Mouse (Mus musculus): ENCODE measurements around the gene Sh3pxd2a. TPM values are rescaled to one million over a fixed set of nuclear protein-coding genes. Genes with fewer than 3 reads are reported as not detected.

Sh3pxd2a gene
- polyA plus RNA-seq, 1 experiment: 15.0 TPM

DNA sequence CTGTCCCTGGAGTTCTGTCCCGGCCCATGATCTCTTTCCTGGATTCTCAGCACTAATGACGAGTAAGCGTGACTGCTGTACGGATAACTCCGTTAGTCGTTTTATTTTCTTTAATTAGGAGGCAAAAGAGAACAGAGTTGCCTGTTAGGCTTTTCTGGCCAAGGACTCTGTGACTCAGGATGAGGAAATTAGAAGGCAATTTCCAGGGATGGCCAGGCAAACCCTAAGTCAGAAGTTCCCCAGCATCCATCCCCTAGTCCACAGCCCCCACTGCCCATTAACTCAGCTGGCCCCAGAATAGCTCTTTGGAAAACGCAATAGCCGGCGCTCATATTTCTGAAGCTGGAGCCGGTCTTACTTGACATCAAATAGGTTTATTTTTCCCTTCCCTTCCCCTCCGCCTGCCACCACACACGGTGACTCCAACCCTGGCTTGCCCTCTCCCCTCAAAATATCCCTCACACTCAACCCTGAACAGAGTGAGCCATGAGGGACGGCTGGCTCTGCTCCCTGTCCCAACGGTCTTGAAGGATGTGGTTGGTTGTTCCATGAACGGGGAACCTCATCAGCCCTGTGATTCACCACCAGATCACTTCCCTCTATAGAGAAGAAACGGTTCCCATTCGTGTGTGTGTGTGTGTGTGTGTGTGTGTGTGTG, 5.6 kb downstream of the Sh3pxd2a start:
- DNase-seq (ENCODE audit: extremely low spot score in 1 of 2, low spot score in 1 of 2): no peak

DNA sequence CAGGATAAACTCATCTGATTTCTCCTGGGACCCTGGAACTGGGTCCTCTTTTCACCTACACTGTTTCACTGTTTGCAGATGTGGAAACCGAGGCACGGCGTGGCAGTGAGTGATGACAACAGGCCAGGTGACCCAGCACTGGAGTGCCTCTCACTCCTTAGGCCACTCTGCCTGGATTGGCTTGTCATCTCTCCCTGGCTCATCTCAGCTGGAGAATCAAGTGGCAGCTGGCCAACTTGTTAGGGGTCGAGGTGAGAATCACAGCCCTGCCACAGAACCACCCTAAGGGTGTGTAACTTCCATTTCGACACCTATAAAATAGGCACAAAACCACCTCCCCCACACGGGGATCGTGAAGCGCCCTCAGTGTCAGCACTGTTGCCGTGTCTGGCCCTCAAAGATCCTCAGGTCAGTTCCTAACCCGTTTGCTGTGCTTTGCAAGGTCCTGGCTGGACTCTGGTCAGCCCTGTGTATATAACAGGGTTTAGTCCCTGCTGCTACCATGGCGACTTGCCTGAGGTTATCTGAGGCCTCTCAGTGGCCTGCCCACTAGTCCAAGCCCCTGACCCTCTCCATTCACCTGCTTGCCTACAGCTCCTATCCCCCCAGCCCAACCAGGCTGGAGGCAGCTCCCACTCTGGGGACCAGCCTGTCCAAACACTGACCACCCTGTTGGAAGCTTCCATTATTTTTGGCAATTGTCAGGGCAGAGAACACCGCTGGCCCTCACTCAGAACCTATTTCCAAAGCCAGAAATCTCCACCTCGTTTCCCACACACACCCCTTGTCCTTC, 6.3 kb downstream of the Sh3pxd2a start:
- no peak for DNase-seq (ENCODE audit: extremely low spot score in 1 of 2, low spot score in 1 of 2)

DNA sequence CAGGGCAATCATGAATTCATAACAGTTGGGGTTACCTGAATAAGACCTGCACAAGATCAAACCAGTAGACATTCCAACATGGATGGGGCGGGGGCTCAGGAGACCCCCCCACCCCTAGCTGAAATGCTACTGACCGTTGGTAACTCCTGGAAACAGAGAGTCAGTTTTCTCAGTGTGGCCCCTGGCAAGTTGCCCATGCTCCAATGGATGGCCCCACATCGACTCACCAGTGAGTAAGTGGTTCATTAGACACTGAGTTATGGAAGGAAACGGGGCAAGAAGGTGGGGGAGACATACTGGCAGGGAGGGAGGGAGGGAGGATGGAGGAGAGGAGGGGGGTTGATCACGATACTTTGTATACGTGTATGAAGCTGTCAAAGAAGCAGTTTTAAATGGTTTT, 8.2 kb downstream of the Sh3pxd2a start:
- DNase-seq (ENCODE audit: extremely low spot score in 1 of 2, low spot score in 1 of 2): no peak

DNA sequence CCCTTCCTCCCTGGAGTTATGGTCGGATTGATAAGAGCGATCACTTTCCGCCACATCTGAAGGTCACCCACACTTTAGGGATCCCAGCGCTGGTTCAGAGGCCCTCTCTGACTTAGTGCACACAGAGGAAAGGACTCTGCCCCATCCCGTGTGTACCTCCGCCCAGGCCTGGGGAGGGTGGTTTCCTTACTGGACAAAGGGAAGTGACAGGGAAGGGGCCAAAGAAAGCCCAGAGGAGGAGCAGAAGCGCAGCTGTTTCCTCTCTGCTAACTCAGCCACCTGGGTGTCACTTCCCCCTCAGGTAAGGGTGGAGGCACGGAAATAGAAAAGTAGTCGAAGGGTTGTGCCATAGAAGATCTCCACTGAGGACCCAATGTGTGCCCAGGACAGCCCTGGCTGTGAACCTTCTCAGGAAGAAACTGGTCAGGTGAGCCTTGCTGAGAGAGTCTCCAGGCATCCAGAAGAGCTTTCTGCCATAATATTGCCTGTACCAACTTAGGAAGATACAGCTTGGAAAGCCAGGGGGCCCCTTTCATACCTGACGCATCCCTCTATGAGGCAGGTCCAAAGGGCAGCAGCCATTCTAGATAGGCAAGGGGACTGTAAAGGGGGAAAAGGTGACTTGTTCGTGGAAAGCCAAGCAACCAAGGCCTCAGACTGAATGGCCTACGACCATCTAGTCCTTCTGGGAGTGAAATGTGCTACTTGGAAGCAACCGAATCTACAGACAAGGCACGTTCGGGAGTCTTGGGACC, 9.0 kb downstream of the Sh3pxd2a start:
- DNase-seq (ENCODE audit: extremely low spot score in 1 of 2, low spot score in 1 of 2): no peak

DNA sequence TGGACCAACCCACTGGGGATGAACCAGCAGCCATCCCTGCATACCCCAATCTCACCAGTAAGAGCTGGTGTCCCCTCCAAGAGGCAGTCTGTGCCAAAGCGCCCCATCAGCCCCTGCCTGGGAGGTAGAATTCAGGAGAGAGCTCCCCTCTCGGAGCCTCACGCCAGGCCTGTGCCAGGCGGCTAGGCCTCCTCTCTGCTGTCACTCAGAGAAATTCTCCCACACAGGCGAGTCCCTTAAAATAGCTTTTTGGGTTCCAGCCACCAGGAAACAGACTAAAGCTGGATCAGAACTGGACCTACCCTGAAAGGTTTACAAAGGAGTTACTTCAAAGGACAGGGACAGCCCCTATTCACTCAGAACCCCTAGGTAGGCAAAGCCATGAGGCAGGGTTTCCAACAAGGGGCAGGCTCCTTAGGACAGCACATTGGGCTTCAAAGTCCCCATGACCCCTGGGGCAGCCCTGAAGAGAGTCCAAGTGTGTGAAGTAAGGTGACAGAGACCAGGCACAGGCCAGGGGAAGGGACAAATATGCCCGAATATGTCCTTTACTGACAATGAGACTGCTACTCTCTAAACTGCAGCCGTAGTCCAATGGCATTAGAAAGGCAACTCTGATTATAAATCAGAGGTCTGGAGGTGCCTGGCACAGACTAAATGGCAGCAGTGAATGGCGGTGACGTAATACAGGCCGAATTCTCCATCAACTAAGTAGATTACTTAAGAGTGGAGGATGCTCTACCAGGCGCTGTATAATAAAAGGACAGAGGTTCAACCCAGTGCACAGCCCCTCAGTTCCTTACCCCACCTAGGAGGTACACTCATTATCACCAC, 9.8 kb downstream of the Sh3pxd2a start:
- peak in 1 of 2 experiments; percentile 59 for DNase-seq (ENCODE audit: extremely low spot score in 1 of 2, low spot score in 1 of 2)

DNA sequence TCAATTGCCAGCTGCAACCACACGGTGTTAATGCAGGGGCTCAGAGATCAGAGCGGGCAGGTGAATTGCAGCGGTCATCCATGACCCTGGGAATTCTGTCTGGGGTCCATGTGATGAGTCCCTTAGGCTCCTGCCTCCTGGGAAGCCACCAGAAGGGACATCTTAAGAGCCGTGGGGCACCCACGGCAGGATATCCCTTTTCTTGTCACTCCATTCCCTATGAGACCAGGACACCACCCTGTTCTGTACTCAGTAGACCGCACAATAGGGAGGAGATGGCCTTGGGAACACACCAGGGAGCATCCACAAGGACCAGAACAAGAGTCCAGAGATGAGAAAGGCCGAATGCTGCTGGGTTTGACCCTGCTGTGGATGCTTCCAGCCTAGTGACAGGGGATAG, 10.8 kb downstream of the Sh3pxd2a start:
- DNase-seq (ENCODE audit: extremely low spot score in 1 of 2, low spot score in 1 of 2): no peak

DNA sequence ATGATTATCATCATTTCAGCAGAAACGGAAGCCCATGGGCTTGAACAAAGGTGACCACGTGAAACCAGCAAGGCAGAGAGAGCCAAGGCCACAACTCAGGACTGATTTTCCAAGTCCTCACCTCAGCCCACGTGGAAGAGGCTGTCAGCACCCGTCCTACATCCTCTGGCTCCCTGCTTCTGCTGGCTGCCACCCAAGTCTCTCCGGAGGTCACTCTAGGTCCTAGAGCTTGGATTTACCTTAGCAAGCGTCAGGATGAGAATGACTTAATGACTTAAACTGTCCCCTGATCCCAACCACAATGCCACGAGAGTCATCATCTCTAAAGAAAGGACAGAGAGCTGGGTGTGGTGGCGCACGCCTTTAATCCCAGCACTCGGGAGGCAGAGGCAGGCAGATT, 11.5 kb downstream of the Sh3pxd2a start:
- no peak for DNase-seq (ENCODE audit: extremely low spot score in 1 of 2, low spot score in 1 of 2)

DNA sequence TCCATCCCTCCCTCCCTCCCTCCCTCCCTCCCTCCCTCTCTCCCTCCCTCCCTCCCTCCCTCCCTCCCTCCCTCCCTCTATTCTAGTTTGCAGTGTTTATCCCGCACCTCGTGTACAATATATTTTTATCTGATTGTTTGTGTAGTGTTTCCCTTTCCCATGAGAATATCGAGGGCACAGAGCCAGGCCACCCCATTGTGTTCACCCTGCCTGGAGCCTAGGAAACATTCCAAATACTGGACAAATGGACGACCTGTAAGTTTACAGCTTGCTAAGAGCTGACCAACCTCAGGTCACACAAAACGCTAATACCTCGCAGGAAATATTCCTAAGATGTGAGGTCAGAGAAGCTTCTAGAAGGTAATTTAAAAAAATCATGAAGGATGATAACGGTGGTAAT, 12.0 kb downstream of the Sh3pxd2a start:
- DNase-seq (ENCODE audit: extremely low spot score in 1 of 2, low spot score in 1 of 2): no peak

DNA sequence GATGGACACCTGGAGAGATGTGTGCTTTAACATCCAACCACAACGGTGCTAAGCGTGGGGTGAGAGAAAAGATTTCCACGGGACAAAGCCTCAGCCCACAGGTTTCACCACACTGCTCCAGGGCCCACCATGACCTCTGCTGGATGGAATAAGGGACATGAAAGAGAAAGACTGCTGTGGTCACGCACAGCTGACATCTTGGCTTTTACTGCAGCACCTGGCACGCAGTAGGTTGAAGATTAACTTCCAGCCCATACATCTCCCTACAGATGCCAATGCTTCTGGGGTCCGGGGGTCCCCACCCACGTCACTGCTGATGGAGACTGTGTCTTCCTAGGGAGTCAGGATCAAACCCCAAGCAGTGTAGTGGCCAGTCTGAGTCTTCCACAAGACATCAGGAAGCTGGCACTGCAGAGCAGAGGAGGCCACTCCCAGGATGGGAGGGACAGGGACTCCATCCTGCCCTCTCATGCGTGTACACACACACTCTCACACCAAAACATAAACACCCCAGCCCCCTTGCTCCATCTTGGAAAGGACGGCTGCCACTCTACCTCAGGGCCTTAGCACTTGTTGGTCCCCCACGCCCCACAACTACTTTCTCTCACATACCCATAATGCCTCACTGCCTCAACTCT, 12.6 kb downstream of the Sh3pxd2a start:
- no peak for DNase-seq (ENCODE audit: extremely low spot score in 1 of 2, low spot score in 1 of 2)

DNA sequence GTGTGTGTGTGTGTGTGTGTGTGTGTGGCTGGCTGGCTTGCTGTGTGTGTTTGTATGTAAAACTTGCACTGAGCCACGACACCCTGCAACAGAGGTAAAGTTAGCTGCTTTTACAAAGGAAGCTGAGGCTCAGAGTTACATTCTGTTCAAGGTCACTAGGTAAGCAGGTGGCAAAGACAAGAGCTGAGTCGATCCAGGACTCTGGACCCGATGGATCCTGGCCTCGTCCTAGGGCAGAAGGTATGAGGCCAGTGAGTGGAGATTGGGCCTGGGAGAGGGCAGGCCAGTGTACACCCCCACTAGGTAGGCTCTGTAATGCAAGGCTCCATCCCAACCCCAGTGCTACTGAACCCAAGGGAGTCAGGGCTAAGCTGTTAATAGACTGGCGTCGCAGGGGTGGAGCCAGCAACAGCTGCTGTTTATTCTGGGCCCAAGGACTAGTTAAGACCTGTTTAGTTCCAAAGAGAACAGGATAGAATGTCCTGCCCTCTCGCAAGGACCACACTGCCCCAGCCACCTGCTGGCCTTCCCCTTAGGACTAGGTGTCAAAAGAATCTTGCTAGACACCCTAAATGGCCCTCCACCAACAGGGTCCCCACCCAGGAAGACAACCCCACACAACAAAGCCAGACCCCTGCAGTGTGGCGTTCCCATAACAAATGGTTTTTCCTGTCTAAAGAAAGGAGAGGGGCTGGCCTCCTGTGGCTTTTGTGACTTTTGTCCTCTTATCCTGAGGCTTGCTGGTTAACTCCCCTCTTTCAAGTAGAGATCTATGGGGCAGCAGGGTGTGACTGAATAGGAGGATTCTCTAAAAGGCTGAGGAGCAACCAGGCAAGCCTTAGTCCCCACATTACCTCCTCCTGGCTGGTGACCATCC, 13.7 kb downstream of the Sh3pxd2a start:
- DNase-seq (ENCODE audit: extremely low spot score in 1 of 2, low spot score in 1 of 2): no peak

DNA sequence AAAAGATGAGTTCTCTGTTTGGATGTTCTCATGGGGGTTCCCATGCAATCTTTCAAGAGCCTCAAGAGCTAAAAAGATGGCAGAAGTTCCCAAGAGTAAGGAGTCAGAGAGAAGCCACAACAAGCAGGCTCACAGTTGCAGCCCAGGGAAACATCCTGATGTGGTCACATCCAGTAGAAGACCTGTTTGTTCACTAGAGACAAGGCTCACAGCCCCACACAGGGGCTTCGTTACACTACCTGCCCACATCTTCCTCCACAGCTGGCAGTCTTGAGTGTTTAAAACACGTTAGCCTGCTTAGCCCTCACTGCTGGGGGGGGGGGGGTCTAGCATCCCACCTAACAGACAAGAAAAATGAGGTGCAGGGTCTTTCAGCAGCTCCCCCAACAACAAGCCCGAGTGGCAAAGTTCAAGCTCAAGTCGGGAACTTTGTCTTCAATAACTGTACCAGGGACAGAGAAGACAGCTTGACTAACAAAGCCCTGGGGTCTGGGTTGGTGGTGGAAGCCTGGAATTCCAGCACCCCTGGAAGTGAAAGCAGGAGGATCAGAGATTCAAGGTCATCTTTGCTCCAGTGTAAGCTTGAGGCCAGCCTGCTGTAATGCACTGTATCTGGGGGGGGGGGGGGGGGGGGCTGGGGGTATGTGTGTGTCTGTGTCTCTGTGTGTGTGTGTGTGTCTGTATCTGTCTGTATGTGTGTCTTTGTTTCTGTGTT, 14.5 kb downstream of the Sh3pxd2a start:
- DNase-seq (ENCODE audit: extremely low spot score in 1 of 2, low spot score in 1 of 2): no peak

DNA sequence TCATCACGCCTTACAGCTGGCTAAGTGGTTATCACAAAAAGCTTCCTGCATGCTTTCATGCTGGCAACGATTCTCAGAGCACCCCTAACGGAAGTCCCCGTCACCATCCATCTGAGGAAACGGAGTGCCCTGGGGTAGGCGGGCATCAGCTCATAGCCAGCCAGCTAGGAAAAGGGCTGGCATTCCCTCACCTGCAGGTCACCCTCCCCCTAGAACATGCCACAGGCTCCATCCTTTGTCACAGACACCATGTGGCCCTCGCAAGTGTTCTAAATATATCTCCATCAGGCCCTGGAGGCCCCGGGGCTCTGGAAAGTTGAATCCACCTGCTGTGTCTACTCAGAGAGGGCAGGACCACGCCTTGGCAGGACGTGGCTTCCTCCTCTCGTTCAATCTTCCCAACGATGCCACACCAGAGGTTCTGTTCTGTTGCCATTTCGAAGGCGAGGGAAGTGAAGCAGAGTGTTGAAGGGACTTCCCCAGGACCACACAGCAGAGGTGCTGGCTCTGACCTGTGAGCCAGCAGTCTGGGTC, 15.5 kb downstream of the Sh3pxd2a start:
- DNase-seq (ENCODE audit: extremely low spot score in 1 of 2, low spot score in 1 of 2): no peak

DNA sequence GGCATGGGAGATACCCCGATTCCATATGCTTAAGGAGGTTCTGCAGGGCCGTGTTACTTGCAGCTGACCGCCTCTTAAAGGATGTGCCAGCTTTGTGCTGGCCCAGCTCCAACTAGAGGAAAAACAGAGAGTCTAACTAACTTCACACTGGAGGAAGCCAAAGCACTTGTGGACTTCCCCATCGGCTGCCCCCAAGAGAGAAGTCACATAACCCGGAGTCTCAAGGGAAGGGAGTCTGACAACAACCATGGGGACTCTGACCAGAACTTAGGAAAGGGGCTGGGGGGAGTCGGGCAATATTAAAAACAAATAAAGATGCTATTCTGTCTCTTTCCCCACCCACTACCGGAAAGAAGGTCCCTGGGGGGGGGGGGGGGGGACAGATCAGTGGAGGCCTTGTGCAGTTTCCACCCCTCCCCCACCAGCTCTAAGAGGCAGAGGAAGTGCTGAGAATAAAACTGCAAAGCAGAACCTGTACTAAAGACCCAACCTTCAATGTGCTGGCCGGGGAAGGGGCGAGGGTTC, 17.3 kb downstream of the Sh3pxd2a start:
- DNase-seq (ENCODE audit: extremely low spot score in 1 of 2, low spot score in 1 of 2): peak; percentile 32 to 43

DNA sequence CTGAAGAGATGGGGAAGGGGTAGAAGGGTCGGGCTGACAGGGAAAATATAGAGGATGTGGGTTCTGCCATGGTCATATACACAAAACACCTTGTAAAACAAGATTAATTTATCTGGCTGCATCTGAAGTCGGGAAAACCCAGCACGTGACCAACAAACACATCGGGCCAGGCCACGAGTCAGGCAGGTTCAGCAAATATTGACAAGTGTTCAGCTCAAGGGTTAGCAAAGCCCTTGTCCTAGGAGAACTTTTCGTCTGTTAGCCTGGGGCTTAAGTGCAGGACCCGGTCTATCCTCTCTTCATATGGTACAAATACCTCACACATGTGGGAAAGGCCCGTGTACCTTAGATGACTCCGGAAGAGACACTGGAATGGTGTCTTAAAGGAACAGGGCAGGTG, 18.1 kb downstream of the Sh3pxd2a start:
- no peak for DNase-seq (ENCODE audit: extremely low spot score in 1 of 2, low spot score in 1 of 2)

DNA sequence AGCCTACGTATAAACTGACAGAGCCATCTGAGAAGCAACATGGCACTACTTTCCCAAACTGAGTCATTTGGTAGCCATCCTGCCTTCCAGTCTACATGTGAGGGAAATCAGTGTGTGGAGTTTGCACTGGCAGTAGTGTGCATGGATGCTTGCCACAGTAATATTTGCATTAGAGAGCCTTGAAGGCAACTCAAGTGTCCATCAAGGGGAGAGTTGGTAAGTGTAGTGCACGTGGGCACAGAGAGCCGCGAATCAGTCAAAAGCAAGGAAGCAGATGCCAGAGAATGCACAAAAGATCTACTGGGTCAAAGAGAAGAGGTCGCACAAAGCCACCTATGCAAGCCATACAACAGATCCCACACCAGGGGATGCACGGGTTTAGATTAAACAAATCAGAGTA, 18.5 kb downstream of the Sh3pxd2a start:
- DNase-seq (ENCODE audit: extremely low spot score in 1 of 2, low spot score in 1 of 2): no peak

DNA sequence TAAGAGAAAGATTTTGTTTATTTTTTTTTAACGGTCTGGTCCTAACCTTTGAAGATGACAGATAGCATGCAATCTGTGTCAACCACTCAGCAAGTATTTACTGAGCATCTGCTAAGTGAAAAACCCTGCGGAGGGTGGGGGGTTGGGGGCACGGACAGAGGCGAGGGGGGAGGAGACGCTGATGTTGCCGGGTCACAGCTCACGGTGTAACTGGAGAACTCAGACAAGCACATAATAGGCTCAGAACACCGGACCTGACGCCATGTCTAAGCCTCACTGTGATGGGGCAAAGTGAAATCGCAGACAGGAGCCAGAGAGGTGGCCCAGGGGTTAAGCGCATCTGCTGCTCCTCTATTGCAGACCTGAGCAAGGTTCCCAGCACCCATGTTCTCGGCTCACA, 19.7 kb downstream of the Sh3pxd2a start:
- no peak for DNase-seq (ENCODE audit: extremely low spot score in 1 of 2, low spot score in 1 of 2)

DNA sequence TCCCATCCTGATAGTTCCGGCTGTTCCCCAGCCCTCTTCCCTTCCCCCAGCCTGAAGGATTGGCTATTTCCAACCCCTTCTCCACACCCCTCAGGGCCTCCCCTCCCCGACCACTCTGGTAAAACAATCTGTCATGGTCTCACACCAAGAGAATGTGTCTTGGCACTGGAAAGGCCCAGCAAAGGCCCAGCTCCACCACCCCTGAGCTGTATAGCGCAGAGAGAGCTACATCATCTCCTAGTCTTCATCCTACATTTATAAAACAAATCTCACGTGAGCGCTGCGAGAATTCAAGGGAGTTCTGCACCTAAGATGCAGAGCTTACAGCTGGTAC, 21.9 kb downstream of the Sh3pxd2a start:
- no peak for DNase-seq (ENCODE audit: extremely low spot score in 1 of 2, low spot score in 1 of 2)

DNA sequence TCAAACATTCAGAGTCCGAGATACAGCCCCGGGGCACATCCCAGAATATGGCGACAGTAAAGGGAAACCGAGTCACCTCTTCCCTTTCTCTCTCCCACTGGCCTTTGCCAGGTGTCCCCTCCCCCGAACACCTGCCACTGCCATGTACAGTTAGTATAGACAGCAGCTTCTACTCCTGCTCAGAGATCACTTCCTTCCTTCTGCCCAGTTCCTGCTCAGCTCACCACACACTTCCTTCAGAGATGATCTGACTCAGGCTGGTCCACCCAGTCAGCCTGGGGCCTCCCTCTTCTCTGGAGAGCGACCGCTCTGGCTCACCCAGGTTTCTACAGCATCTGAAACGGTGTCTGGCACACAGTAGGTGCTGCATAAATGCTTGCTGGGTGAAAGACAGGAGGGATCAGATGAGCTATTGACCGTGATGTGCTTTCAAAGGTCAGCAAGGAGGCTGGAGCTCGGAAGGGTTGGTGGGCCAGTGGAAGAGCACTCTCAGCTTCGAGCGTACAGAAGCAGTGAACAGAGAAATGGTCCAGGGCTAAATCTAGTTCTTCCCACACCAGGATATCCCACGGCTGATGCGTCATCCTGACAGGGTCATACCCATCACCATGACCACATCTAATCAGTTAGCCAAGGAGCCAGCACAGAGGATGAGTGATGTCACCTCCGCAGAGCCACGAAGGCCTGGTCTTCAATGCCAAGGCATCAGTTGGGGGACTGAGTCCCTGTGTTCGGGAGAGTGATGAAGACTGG, 22.5 kb downstream of the Sh3pxd2a start:
- DNase-seq (ENCODE audit: extremely low spot score in 1 of 2, low spot score in 1 of 2): no peak

All from frontal cortex, adult 2 months (tissue).